Comparison of ENCODE assay signal across 18 mouse cellular contexts in genomic region chr17:15357071-15357470, GRCm38 (mm10).
"Had no signal": no experiment of that assay in that cellular context is flagged by ENCODE, and none has a peak within 500 bp of the region (broad histone marks: within the 10 kb centered on the region; RNA-seq: fewer than 3 reads in every experiment).

No protein-coding gene starts in this region.

- H3K4me2 ChIP-seq: liver, embryonic 13.5 days; lung, embryonic 15.5 days; midbrain, embryonic 11.5 days; midbrain, embryonic 15.5 days; neural tube, embryonic 13.5 days had no signal

- H3K27me3 ChIP-seq: liver, embryonic 13.5 days; lung, embryonic 15.5 days; midbrain, embryonic 15.5 days; neural tube, embryonic 13.5 days had no signal

- H3K36me3 ChIP-seq: liver, embryonic 13.5 days; lung, embryonic 15.5 days; midbrain, embryonic 15.5 days; neural tube, embryonic 13.5 days had no signal

- ATAC-seq: liver, postnatal 0 days; midbrain, embryonic 15.5 days had no signal

- H3K9ac ChIP-seq: liver, embryonic 13.5 days; liver, postnatal 0 days; lung, embryonic 15.5 days; midbrain, embryonic 15.5 days; neural tube, embryonic 13.5 days had no signal

- DNase-seq: kidney, adult 18-20 months; kidney, postnatal 10 days; kidney, postnatal 4 days; liver; liver, embryonic 13.5 days; liver, postnatal 0 days; lung, postnatal 14 days; right cerebral cortex, adult 18-20 months; right cerebral cortex, postnatal 25 days; thymus, adult 18-20 months; thymus, postnatal 14 days had no signal

- H3K27ac ChIP-seq: left cerebral cortex, adult 2 months; liver, embryonic 13.5 days; lung, embryonic 15.5 days; macrophage; midbrain, embryonic 15.5 days; neural tube, embryonic 13.5 days had no signal

- H3K9me3 ChIP-seq: liver, embryonic 13.5 days; lung, embryonic 15.5 days; megakaryocyte, embryonic 14.5 days; midbrain, embryonic 15.5 days; neural tube, embryonic 13.5 days had no signal

- H3K4me1 ChIP-seq: liver, embryonic 13.5 days; lung, embryonic 15.5 days; midbrain, embryonic 15.5 days; neural tube, embryonic 13.5 days had no signal

- H3K4me3 ChIP-seq: left cerebral cortex, adult 2 months; liver, embryonic 13.5 days; lung, embryonic 15.5 days; megakaryocyte, embryonic 14.5 days; midbrain, embryonic 15.5 days; neural tube, embryonic 13.5 days had no signal
